Mouse (Mus musculus) frontal cortex, postnatal 25 days (tissue): Measurements from ENCODE around the gene Phldb1.
"Not testable (repeated sequence)": the region's sequence is repeated elsewhere in the genome, so short reads cannot be mapped to it uniquely, and the experiment has no call there.

Experiments used
- DNase-seq, 2 experiments: peaks; one replicate each; pipeline ENCODE4 v3.0.0; 2022; ENCODE audit warnings: low spot score in 2 of 2

Gene Phldb1

GRCm38 (mm10) chr9:44653896-44654295, 81.1 kb downstream of the Phldb1 start:
- DNase-seq: no peak

- DNase-seq: peak; percentile 45 to 47
These were observed 83.0 kb downstream of the Phldb1 start for GRCm38 (mm10) chr9:44652027-44652426.

- no peak for DNase-seq
These were observed 86.1 kb downstream of the Phldb1 start for GRCm38 (mm10) chr9:44648881-44649281.

GRCm38 (mm10) chr9:44647656-44648055, 87.3 kb downstream of the Phldb1 start:
- no peak for DNase-seq

GRCm38 (mm10) chr9:44647026-44647425, 88.0 kb downstream of the Phldb1 start:
- DNase-seq: no peak

- no peak for DNase-seq
These were observed 88.6 kb downstream of the Phldb1 start for GRCm38 (mm10) chr9:44646366-44646765.

GRCm38 (mm10) chr9:44645924-44646323, 89.1 kb downstream of the Phldb1 start:
- no peak for DNase-seq

GRCm38 (mm10) chr9:44645481-44645880, 89.5 kb downstream of the Phldb1 start:
- no peak for DNase-seq

- no peak for DNase-seq
These were observed 90.8 kb downstream of the Phldb1 start for GRCm38 (mm10) chr9:44644186-44644585.

GRCm38 (mm10) chr9:44643103-44643502, 91.9 kb downstream of the Phldb1 start:
- DNase-seq: no peak

- no peak for DNase-seq
These were observed 93.4 kb downstream of the Phldb1 start for GRCm38 (mm10) chr9:44641616-44642015.

GRCm38 (mm10) chr9:44640646-44641357, 94.2 kb downstream of the Phldb1 start:
- no peak for DNase-seq

GRCm38 (mm10) chr9:44640028-44640427, 95.0 kb downstream of the Phldb1 start:
- DNase-seq: not testable (repeated sequence)

GRCm38 (mm10) chr9:44638726-44639125, 96.3 kb downstream of the Phldb1 start:
- DNase-seq: not testable (repeated sequence)

GRCm38 (mm10) chr9:44637551-44638169, 97.3 kb downstream of the Phldb1 start:
- no peak for DNase-seq
